Mouse (Mus musculus) hindbrain, embryonic 12.5 days (tissue): ENCODE results near the gene Usp33. TPM values are rescaled to one million over a fixed set of nuclear protein-coding genes. Genes with fewer than 3 reads are reported as not detected.
A peak's percentile ranks its signal among the peaks of the same experiment; 100 is the strongest.
"Not testable (repeated sequence)": the region's sequence is repeated elsewhere in the genome, so short reads cannot be mapped to it uniquely, and the experiment has no call there.

Source experiments
- ATAC-seq: fragments of 200-750 bp; cut with Nextera tagmentation; 2 replicates; pipeline ENCODE4 v1.8.0; 2017; ENCODE audit warnings: moderate TSS enrichment; ENCODE audit not compliant: low FRiP score
- H3K27ac ChIP-seq: fragments of 300-500 bp; sonication (generic); 2 replicates; pipeline ENCODE4 v1.5.1; 2016; ENCODE audit warnings: mild to moderate bottlenecking
- H3K27me3 ChIP-seq: fragments of 300-500 bp; sonication (generic); 2 replicates; pipeline ENCODE4 v1.6.1; 2016; ENCODE audit warnings: mild to moderate bottlenecking
- H3K36me3 ChIP-seq: fragments of 300-500 bp; sonication (generic); 2 replicates; pipeline ENCODE4 v1.6.1; 2016; ENCODE audit warnings: mild to moderate bottlenecking
- H3K4me1 ChIP-seq: fragments of 300-500 bp; sonication (generic); 2 replicates; pipeline ENCODE4 v1.6.1; 2016
- H3K4me2 ChIP-seq: fragments of 300-500 bp; sonication (generic); replicated peaks from 2 replicates; pipeline ENCODE4 v1.6.1; 2016; ENCODE audit warnings: mild to moderate bottlenecking
- H3K4me3 ChIP-seq: fragments of 300-500 bp; sonication (generic); 2 replicates; pipeline ENCODE4 v1.5.1; 2016; ENCODE audit warnings: mild to moderate bottlenecking
- H3K9ac ChIP-seq: fragments of 300-500 bp; sonication (generic); 2 replicates; pipeline ENCODE4 v1.6.1; 2016; ENCODE audit warnings: mild to moderate bottlenecking, moderate library complexity
- H3K9me3 ChIP-seq: fragments of 300-500 bp; sonication (generic); replicated peaks from 2 replicates; pipeline ENCODE4 v1.6.1; 2016; ENCODE audit warnings: mild to moderate bottlenecking
- WGBS: fragments of 180-500 bp; shearing (Covaris S2); methylation state at CpG from one replicate; pipeline ENCODE4 v1.1.7; 2016; 5-methylcytosine and 5-hydroxymethylcytosine counted together
- polyA plus RNA-seq: library from polyadenylated mRNA; unstranded; fragments of >200 nt; fragmentation: Nextera tagmentation; extraction: Ambion mirVana; gene quantifications from 2 replicates; pipeline ENCODE4 v1.2.1, GENCODE M21; 2016

The Usp33 gene
- 78.7 and 87.7 TPM in 2 replicates for polyA plus RNA-seq

DNA sequence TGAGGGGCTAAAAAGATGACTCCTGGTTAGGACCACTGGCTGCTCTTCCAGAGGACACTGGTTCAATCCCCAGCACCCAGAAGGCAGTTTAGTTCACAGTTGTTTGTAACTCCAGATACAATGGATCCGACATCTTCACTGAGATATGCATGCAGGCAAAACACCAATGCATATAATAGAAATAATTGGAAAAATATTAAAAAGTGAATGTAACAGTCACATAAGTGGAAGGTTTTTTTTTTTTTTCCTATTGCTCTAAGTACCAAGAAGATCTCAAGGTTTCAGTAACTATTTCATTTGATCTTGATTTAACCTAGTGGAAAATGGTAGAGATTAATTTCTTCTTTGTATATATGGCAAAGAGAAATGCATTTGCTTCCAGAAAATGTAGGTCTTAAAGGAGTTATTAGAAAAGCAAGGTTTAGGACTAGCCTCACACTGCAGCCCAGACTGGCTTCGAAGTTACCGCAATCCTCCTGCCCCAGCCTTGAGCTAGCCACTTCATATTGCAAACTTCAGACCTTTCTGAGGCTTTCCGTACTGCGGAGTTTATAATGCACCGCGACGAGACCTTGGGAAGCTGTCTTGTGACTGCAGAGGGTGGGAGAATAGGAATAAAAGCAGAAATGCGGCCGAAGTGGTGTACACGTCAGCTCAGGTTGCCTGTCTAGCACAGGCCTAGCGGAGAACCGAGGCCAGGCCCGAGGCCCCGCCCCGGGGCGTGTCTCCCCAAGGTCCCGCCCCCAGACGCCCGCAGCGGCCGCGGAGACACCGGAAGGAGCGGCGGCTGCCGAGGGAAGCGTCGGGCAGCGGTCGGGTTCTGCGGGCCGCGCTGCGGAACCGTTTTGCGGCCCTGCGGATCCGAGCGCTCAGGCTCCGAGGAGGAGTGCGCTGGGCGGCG lies at the start of gene Usp33:
Gene Usp33, plus strand, starts transcription at position 747 of the 901 bp plus-strand sequence.
- Histone ChIP-seq H3K4me3 (peak within 1 kb of the TSS; percentile 76), H3K4me2 (peak within 1 kb of the TSS; percentile 59), H3K36me3 (no peaks in the 10 kb centered on the region), H3K4me1 (peaks cover 19% of the 10 kb centered on the region), H3K27me3 (no peaks in the 10 kb centered on the region), H3K27ac (peak within 1 kb of the TSS; percentile 72), H3K9ac (peak within 1 kb of the TSS; percentile 78), H3K9me3 (no peaks in the 10 kb centered on the region)
- ATAC-seq: peak; percentile 97
- 7% methylated on average over 40 of the region's 44 CpGs for WGBS

DNA sequence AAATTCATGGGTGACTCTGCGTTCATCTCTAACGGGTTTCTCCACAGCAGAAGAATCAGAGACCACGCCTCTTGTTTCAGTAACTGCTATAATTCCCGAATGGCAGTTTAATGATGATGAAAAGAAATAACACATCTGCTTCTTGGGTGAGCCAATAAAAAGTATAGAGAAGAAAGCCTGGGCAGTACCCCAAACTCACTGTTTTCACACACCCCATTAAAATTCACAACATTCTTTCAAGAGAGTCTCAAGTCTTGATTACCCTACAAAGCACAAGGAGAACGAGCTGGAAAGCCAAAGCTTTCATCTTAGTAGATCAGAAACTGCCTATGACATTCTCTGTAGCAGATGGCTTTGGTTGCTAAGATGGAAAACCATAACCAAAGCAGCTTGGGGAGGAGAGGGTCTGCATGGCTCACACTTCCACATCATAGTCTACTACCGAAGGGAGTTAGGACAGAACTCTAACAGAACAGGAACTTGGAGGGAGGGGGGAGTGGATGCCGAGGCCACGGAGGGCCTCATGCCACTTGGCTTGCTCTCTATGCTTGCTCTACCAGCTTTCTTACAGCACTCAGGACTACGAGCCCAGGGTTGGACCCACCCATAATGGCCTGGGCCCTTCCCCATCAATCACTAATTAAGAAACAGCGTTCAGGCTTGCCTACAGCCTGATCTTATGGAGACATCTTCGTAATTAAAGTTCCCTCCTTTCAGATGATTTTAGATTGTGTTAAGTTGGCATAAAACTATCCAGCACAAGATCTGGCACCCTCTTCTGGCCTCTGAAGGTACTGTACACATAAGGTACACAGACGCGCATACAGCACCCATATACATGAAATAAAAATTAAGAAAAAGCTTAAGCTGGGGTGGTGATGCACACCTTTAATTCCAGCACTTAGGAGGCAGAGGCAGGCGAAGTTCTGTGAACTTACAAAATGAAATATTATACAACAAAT lies 45.6 kb upstream of the Usp33 start:
- 94% methylated on average over 14 of the region's 14 CpGs for WGBS
- H3K9ac ChIP-seq: no peak overlapping the region
- no peak overlapping the region for H3K4me2 ChIP-seq
- H3K27ac ChIP-seq: no peak overlapping the region
- H3K36me3 ChIP-seq: peaks cover 36% of the 10 kb centered on the region
- no peaks in the 10 kb centered on the region for H3K27me3 ChIP-seq
- no peaks in the 10 kb centered on the region for H3K9me3 ChIP-seq
- ATAC-seq: no peak
- no peaks in the 10 kb centered on the region for H3K4me1 ChIP-seq
- H3K4me3 ChIP-seq: no peak overlapping the region

DNA sequence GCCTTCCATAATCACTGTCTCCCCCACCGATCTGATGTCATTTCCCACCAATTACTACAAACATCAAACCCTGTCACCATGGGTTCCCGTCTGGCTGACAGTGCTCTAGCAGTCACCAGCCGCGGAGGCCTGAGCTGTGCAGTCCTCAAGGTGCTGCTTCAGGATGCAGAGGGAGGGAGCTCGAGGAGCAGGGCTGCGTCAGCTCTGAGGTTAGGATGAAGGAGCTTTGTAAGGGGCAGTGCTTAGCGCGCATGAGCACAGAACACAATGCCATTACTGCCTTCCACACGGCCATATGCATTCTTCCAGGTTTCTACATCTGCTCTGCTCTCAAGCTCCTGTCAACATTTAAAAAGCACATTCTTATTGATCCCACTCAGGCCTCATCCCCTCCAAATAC lies 43.3 kb upstream of the Usp33 start:
- Histone ChIP-seq H3K4me1 (no peaks in the 10 kb centered on the region), H3K27me3 (no peaks in the 10 kb centered on the region), H3K36me3 (peaks cover 24% of the 10 kb centered on the region), H3K27ac (no peak overlapping the region), H3K9ac (no peak overlapping the region), H3K4me2 (no peak overlapping the region), H3K9me3 (no peaks in the 10 kb centered on the region), H3K4me3 (no peak overlapping the region)
- ATAC-seq: no peak
- WGBS: 79% methylated on average over 9 of the region's 9 CpGs

DNA sequence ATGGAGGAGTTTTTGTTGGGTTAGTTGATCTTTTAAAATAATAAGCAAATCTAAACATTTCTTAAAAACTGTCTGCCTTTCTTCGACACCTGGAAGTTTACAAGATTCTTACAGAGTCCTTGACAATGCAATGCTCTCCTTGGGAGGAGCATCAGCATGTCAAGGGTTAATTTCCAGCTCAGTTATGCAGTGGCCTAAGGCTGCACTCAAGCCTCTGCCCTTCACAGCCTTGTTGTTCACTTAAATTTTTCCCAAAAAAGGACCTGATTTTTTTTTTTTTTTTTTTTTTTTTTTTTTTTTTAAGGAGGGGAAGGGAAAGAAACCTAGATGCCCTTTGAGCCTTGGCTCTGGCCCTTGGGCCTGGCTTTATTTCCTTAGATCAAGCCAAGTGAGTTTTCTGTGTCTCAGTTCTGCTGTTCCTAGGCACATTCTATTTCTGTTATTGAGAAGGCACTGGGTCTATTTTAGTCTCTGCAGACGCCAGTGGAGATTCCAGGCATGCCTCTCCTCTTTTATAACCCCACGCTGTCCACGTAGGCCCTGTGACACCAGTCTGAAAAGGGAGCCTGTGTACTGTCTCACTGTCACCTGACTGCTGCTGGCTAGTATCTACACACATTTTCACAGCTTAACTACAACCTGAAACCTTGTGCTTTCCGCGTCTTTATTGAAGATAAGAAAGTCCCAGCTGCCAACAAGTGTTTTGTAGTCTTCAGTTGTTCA lies 42.0 kb upstream of the Usp33 start:
- WGBS: 68% methylated on average over 6 of the region's 6 CpGs
- no peak for ATAC-seq
- H3K4me2 ChIP-seq: no peak overlapping the region
- H3K9ac ChIP-seq: no peak overlapping the region
- no peak overlapping the region for H3K4me3 ChIP-seq
- no peaks in the 10 kb centered on the region for H3K4me1 ChIP-seq
- peaks cover 24% of the 10 kb centered on the region for H3K36me3 ChIP-seq
- H3K9me3 ChIP-seq: no peaks in the 10 kb centered on the region
- no peak overlapping the region for H3K27ac ChIP-seq
- H3K27me3 ChIP-seq: no peaks in the 10 kb centered on the region

DNA sequence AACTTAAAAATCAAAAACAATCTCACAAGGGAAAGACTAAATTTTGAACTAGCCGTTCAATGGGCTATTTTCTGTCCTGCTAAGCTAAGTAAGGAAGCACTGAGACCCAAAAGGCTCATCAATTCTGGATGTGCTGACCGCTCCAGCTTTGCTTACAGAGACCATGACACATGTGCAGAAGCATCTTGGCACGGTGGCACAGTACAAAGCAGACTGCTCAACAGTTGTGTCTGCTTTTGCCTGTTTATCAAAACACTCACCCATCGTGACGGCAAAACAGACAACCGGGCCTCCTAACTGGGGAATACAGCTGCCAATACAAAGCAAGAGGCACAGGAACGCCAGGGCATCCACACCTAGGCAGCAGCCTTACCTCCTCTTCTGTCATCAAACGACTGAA lies 41.2 kb upstream of the Usp33 start:
- no peak overlapping the region for H3K27ac ChIP-seq
- H3K4me1 ChIP-seq: no peaks in the 10 kb centered on the region
- H3K4me3 ChIP-seq: no peak overlapping the region
- peaks cover 17% of the 10 kb centered on the region; the same call in 1 of the 2 replicates for H3K36me3 ChIP-seq
- H3K27me3 ChIP-seq: no peaks in the 10 kb centered on the region
- 88% methylated on average over 8 of the region's 8 CpGs for WGBS
- no peak for ATAC-seq
- no peaks in the 10 kb centered on the region for H3K9me3 ChIP-seq
- H3K4me2 ChIP-seq: no peak overlapping the region
- H3K9ac ChIP-seq: no peak overlapping the region

DNA sequence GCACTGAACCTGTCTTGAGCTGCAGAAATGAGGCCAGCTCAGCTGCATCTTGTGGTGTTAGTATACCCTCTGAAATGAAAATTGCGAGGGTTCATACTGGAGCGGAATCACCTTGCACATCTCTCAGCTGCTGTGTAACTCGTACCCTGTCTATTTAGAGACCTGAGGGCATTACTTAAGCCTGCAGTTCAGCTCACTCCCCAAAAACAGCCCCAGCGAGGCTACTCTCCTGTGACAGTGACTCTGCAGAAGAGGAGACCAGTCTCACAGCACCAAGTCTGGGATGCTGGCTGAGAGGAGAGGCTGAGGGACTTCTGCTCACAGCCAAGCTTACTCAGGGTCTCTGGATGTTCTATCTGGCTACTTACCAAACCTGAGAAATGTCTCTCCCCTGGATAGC lies 40.3 kb upstream of the Usp33 start:
- H3K36me3 ChIP-seq: peaks cover 12% of the 10 kb centered on the region; the same call in 1 of the 2 replicates
- 90% methylated on average over 4 of the region's 4 CpGs for WGBS
- H3K4me2 ChIP-seq: no peak overlapping the region
- no peaks in the 10 kb centered on the region for H3K9me3 ChIP-seq
- no peaks in the 10 kb centered on the region for H3K27me3 ChIP-seq
- H3K27ac ChIP-seq: 0 out of 2 replicates have a peak overlapping the region, but pooled peaks have one; percentile 2
- no peaks in the 10 kb centered on the region for H3K4me1 ChIP-seq
- ATAC-seq: no peak
- H3K4me3 ChIP-seq: no peak overlapping the region
- H3K9ac ChIP-seq: no peak overlapping the region

DNA sequence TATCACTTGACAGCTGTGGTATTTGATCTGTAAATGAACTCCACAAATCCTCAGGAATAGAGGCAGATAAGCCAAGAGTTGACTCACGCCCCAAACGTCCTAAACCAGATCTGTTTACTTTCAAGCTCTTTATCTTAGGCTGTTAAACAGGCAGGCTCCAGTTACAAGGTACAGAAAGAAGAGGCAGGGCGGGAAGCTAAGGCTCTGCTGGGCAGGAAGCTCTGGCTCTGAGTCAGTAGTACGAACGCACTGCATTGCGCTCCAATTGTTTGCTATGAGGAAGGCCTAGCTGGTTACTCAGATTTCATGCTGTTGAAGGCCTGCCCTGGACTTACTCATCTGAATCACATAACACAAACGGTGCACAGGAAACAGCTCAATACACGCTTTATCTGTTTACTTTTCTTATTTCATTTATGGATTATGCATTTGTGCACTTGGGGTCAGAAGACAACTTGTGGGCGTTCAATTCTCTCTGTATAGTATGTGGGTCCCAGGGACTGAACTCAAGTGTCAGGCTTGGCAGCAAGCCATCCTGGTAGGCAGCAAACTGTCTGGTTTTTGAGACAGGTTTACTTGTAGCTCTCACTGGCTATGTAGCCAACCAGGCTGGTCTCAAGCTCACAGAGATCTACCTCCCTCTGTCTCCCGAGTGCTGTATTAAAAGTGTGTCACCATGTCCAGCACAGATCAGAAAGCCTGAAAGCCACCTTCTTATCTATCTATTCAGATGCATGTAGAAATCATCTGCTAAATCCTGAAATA lies 37.6 kb upstream of the Usp33 start:
- Histone ChIP-seq H3K36me3 (peaks cover 14% of the 10 kb centered on the region), H3K4me1 (no peaks in the 10 kb centered on the region), H3K4me3 (no peak overlapping the region), H3K4me2 (no peak overlapping the region), H3K27ac (no peak overlapping the region), H3K9me3 (no peaks in the 10 kb centered on the region), H3K9ac (no peak overlapping the region), H3K27me3 (no peaks in the 10 kb centered on the region)
- WGBS: 77% methylated on average over 10 of the region's 10 CpGs
- ATAC-seq: no peak

DNA sequence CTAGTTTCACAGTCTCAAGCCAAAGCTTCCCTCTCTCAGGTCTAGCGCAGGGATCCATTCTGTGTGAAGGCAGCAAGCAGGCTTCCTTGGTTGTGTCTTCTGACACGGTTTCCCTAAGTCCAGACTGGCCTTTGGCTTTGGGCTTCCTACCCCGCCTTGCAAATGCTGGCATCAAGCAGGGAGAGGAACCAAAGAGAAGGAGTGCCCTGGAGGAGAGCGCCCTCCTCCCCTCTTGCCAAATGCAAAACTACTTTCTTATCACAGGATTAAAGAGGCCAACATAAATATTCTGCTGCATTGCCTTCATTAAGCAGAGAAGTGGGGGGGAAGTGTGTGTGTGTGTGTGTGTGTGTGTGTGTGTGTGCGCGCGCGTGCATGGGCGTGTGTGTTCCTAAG lies 37.0 kb upstream of the Usp33 start:
- Histone ChIP-seq H3K4me1 (no peaks in the 10 kb centered on the region), H3K4me2 (no peak overlapping the region), H3K4me3 (no peak overlapping the region), H3K9ac (no peak overlapping the region), H3K36me3 (peaks cover 14% of the 10 kb centered on the region), H3K27me3 (no peaks in the 10 kb centered on the region), H3K9me3 (no peaks in the 10 kb centered on the region), H3K27ac (no peak overlapping the region)
- WGBS: 91% methylated on average over 9 of the region's 9 CpGs
- ATAC-seq: no peak

DNA sequence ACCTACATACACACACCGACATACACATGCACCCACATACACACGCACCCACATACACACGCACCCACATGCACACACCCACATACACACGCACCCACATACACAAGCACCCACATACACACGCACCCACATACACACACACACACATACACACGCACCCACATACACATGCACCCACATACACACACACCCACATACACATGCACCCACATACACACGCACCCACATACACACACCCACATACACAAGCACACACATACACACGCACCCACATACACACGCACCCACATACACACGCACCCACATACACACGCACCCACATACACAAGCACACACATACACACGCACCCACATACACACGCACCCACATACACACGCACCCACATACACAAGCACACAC lies 31.6 kb upstream of the Usp33 start:
- not testable (repeated sequence) for H3K4me1 ChIP-seq, H3K9me3 ChIP-seq, H3K4me3 ChIP-seq, H3K4me2 ChIP-seq, H3K9ac ChIP-seq, H3K27me3 ChIP-seq, ATAC-seq, H3K27ac ChIP-seq
- H3K36me3 ChIP-seq: peaks cover 12% of the 10 kb centered on the region
- WGBS: 76% methylated on average over 14 of the region's 14 CpGs

DNA sequence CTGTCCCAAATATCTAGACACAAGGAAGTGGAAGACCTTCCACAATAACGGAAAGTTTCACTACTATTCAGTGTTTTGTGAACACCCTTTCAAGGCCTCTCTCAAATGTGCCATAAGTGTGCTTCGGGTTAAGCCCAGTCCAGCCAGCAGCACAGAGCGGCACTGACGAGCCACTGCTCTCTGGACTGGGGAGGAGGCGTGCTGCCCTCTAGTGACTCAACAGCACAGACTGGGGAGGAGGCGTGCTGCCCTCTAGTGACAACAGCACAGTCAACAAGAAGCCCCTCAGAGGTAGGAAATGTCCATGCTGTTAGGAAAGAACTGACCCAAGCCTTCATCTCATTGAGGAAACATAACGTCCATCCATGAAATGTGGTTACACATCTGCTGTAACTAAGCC lies 30.7 kb upstream of the Usp33 start:
- H3K9me3 ChIP-seq: no peaks in the 10 kb centered on the region
- no peaks in the 10 kb centered on the region for H3K27me3 ChIP-seq
- H3K36me3 ChIP-seq: peaks cover 15% of the 10 kb centered on the region
- WGBS: 13% methylated on average over 7 of the region's 7 CpGs
- H3K4me2 ChIP-seq: no peak overlapping the region
- H3K4me3 ChIP-seq: no peak overlapping the region
- H3K9ac ChIP-seq: no peak overlapping the region
- H3K27ac ChIP-seq: no peak overlapping the region
- no peaks in the 10 kb centered on the region for H3K4me1 ChIP-seq
- ATAC-seq: peak; percentile 60; the same call in 1 of the 2 replicates

DNA sequence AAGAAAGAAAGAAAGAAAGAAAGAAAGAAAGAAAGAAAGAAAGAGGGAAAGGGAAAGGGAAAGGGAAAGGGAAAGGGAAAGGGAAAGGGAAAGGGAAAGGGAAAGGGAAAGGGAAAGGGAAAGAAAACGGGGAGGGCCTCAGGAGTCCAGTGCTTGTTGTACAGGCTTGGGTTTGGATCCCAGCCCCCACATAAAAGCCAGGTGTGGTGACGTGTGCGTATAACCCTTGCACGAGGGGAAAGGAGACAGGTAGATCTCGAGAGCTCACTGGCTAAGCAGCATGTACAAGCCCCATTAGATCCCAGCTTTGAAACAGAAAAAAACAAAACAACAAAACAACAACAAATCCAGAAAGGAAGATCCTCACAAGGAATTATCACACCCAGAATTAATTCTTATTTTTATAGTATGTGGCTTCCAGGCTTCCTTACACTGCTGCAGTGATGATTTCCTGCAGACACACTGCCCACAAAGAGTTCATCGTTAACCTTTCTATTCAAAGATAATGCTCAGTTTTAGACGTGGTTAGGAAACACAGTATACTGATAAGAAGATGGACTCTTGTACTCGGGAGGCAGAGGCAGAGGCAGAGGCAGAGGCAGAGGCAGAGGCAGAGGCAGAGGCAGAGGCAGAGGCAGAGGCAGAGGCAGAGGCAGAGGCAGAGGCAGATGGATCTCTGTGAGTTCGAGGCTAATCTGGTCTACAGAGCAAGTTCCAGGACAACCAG lies 29.7 kb upstream of the Usp33 start:
- not testable (repeated sequence) for H3K4me2 ChIP-seq, H3K27me3 ChIP-seq, H3K4me1 ChIP-seq, H3K4me3 ChIP-seq, H3K9me3 ChIP-seq, H3K9ac ChIP-seq, ATAC-seq, H3K27ac ChIP-seq
- peaks cover 22% of the 10 kb centered on the region for H3K36me3 ChIP-seq
- WGBS: 89% methylated on average over 9 of the region's 9 CpGs
